Mouse (Mus musculus) limb, embryonic 15.5 days (tissue): ENCODE measurements around the gene Ddx19b. TPM values are rescaled to one million over a fixed set of nuclear protein-coding genes. Genes with fewer than 3 reads are reported as not detected.
A peak's percentile ranks its signal among the peaks of the same experiment; 100 is the strongest.
"Not testable (repeated sequence)": the region's sequence is repeated elsewhere in the genome, so short reads cannot be mapped to it uniquely, and the experiment has no call there.

Experiments used
- ATAC-seq: fragments of 200-750 bp; cut with Nextera tagmentation; 2 replicates; pipeline ENCODE4 v1.8.0; 2017; ENCODE audit warnings: low read depth, moderate TSS enrichment; ENCODE audit not compliant: insufficient number of reproducible peaks, low FRiP score, low TSS enrichment
- H3K27ac ChIP-seq: fragments of 300-500 bp; sonication (generic); 2 replicates; pipeline ENCODE4 v1.5.1; 2015; ENCODE audit warnings: moderate library complexity, mild to moderate bottlenecking, inconsistent platforms
- H3K27me3 ChIP-seq: fragments of 300-500 bp; sonication (generic); 2 replicates; pipeline ENCODE4 v1.6.1; 2015; ENCODE audit warnings: inconsistent platforms
- H3K36me3 ChIP-seq: fragments of 300-500 bp; sonication (generic); 2 replicates; pipeline ENCODE4 v1.6.1; 2015; ENCODE audit warnings: inconsistent platforms
- H3K4me1 ChIP-seq: fragments of 300-500 bp; sonication (generic); 2 replicates; pipeline ENCODE4 v1.6.1; 2015; ENCODE audit warnings: inconsistent platforms
- H3K4me2 ChIP-seq: fragments of 300-500 bp; sonication (generic); 2 replicates; pipeline ENCODE4 v1.6.1; 2015; ENCODE audit warnings: mild to moderate bottlenecking, inconsistent platforms
- H3K4me3 ChIP-seq: fragments of 300-500 bp; sonication (generic); 2 replicates; pipeline ENCODE4 v1.5.1; 2015; ENCODE audit warnings: mild to moderate bottlenecking, inconsistent platforms
- H3K9ac ChIP-seq: fragments of 300-500 bp; sonication (generic); 2 replicates; pipeline ENCODE4 v1.6.1; 2015; ENCODE audit warnings: inconsistent platforms
- H3K9me3 ChIP-seq: fragments of 300-500 bp; sonication (generic); 2 replicates; pipeline ENCODE4 v1.6.1; 2016; ENCODE audit warnings: inconsistent platforms
- WGBS: fragments of 180-500 bp; shearing (Covaris S2); methylation state at CpG from one replicate; pipeline ENCODE4 v1.1.7; 2015; 5-methylcytosine and 5-hydroxymethylcytosine counted together
- polyA plus RNA-seq: library from polyadenylated mRNA; unstranded; fragments of >200 nt; fragmentation: Nextera tagmentation; extraction: Ambion mirVana; gene quantifications from 2 replicates; pipeline ENCODE4 v1.2.1, GENCODE M21; 2015

The Ddx19b gene
- polyA plus RNA-seq = 4.9 and 5.0 TPM in 2 replicates

DNA sequence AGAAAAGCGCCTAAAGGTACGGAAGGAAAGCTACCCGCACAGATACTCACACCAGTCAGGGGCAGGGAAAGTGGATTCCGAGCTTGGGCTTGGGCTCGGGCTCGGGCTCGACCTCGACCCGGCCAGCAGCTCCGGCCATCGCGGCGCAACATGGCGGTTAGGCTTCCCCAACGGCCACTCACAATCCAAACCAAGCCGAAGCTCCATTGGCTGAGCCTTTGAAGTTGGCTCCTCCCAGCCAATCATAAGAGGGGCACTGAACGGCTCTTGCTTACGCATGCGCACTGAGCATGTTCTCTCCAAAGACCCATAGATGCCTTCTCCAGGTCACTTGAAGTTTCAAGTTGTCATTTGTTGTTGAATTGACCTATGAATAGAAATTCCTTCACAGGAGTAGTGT, at the start of gene Ddx19b:
TSS of gene Ddx19b (minus strand) at position 180 of the 400 bp plus-strand sequence.
- Histone ChIP-seq H3K4me3 (no peak within 1 kb of the TSS), H3K36me3 (peaks cover 3% of the 10 kb centered on the region; the same call in 1 of the 2 replicates), H3K27ac (no peak within 1 kb of the TSS), H3K9me3 (no peaks in the 10 kb centered on the region), H3K9ac (no peak within 1 kb of the TSS), H3K4me2 (no peak within 1 kb of the TSS), H3K4me1 (peaks cover 21% of the 10 kb centered on the region), H3K27me3 (peaks cover 4% of the 10 kb centered on the region)
- 96% methylated on average over 19 of the region's 19 CpGs for WGBS
- no peak for ATAC-seq

DNA sequence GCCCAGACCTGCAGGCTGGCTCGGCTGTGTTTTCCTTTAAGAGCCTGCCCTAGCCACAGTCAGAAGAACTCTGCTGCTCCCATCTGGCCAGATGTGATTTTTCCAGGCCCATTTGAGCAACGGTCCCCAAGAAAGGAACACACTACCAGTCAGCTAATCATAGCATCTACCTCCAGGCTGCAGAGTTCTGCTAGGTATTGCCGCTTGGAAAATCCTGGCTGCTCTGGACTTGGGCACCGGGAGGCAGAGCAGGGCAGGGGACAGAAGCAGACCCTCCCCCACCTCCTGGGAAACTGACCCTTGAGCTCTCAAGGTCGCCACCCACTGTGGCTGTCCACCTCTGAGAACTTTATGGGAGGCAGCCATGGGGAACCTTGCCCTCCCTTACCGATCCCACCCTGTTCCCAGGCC, 48.3 kb upstream of the Ddx19b start:
- WGBS = 27% methylated on average over 6 of the region's 6 CpGs
- Histone ChIP-seq H3K36me3 (no peaks in the 10 kb centered on the region), H3K27ac (no peak overlapping the region), H3K4me3 (no peak overlapping the region), H3K9ac (no peak overlapping the region), H3K27me3 (no peaks in the 10 kb centered on the region), H3K9me3 (no peaks in the 10 kb centered on the region), H3K4me1 (no peaks in the 10 kb centered on the region; the same call in 1 of the 2 replicates), H3K4me2 (no peak overlapping the region)
- ATAC-seq = no peak

DNA sequence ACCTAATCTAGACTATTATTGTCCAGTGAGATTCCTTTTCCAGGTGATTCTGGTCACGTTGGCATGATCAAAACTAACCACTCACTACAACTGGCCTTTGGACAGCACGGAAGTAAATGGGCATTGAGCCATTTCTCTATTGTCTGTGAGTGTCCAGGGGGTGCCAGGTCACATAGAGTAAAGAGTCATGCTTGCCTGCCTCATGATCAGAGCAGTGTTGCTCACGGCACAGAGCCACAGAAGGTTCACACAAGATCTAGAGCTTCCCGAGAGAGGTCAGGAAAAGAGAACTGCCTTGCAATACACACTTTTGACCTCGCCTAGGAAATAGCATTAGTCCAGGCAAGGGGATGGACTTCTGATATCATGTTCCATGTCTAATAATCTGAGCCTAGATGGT, 47.9 kb upstream of the Ddx19b start:
- Histone ChIP-seq H3K36me3 (no peaks in the 10 kb centered on the region), H3K4me3 (no peak overlapping the region), H3K27me3 (no peaks in the 10 kb centered on the region), H3K4me2 (no peak overlapping the region), H3K4me1 (no peaks in the 10 kb centered on the region; the same call in 1 of the 2 replicates), H3K27ac (no peak overlapping the region), H3K9ac (no peak overlapping the region), H3K9me3 (no peaks in the 10 kb centered on the region)
- no peak for ATAC-seq
- 68% methylated on average over 5 of the region's 5 CpGs for WGBS

DNA sequence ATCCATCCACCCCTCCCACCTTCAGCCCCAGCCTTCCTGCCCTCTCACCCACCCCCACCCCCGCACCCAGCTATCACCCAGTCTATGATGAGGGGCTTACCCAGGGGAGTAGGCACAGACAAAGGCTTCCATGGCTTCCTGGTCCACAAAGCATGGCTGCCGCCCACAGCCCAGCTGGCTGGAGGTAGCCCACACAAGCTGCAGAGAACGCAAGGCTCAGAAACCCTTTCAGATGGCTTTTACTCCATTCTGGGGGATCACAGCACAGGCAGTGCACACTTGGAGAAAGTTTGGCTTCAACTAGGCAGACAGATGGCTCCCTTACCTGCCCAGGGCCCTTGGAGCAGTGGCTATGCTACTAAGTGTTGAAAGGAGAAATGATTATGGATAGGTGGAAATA, 44.4 kb upstream of the Ddx19b start:
- no peak overlapping the region for H3K4me3 ChIP-seq
- no peak overlapping the region for H3K9ac ChIP-seq
- 83% methylated on average over 3 of the region's 3 CpGs for WGBS
- no peaks in the 10 kb centered on the region for H3K9me3 ChIP-seq
- no peak overlapping the region for H3K4me2 ChIP-seq
- ATAC-seq = no peak
- H3K4me1 ChIP-seq = no peaks in the 10 kb centered on the region; the same call in 1 of the 2 replicates
- H3K27me3 ChIP-seq = no peaks in the 10 kb centered on the region
- no peak overlapping the region for H3K27ac ChIP-seq
- H3K36me3 ChIP-seq = no peaks in the 10 kb centered on the region

DNA sequence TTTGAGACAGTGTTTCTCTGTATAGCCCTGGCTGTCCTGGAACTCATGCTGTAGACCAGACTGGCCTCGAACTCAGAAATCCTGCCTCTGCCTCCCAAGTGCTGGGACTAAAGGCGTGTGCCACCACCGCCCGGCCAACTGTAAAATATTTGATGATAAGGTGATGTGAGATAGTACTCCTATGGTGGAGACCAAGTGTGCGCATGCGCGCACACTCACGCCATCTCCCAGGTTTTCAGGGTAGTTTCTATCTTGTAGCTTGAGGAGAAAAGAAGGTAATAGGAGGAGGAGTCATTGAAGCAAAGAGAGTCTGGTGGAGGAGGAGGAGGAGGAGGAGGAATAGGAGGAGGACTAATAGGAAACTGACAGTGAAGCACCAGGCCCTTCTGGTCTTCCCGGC, 37.1 kb upstream of the Ddx19b start:
- H3K27me3 ChIP-seq, H3K4me1 ChIP-seq, H3K36me3 ChIP-seq, H3K9me3 ChIP-seq, H3K4me2 ChIP-seq, H3K27ac ChIP-seq, H3K9ac ChIP-seq, H3K4me3 ChIP-seq, ATAC-seq: not testable (repeated sequence)
- 92% methylated on average over 9 of the region's 9 CpGs for WGBS

DNA sequence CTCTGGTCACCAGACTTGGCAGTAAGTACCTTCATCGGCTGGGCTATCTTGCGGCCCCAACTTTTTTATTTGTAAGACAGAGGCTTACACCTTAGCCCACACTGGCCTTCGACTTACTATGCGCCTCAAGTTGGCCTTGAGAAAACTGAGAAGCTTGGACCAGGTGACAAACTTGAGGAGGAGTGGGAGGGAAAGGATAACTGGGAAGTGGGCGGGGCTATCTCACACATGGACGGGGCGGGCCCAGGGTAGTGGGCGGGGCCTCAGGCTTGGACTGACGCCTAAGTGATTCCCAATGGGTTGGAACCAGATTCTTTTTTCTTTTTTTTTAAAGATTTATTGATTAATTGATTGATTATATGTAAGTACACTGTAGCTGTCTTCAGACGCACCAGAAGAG, 35.9 kb upstream of the Ddx19b start:
- no peak overlapping the region for H3K27ac ChIP-seq
- no peak for ATAC-seq
- H3K4me3 ChIP-seq = no peak overlapping the region
- no peaks in the 10 kb centered on the region for H3K4me1 ChIP-seq
- H3K27me3 ChIP-seq = no peaks in the 10 kb centered on the region
- no peak overlapping the region for H3K4me2 ChIP-seq
- WGBS = 29% methylated on average over 10 of the region's 10 CpGs
- no peaks in the 10 kb centered on the region for H3K9me3 ChIP-seq
- no peak overlapping the region for H3K9ac ChIP-seq
- no peaks in the 10 kb centered on the region for H3K36me3 ChIP-seq

DNA sequence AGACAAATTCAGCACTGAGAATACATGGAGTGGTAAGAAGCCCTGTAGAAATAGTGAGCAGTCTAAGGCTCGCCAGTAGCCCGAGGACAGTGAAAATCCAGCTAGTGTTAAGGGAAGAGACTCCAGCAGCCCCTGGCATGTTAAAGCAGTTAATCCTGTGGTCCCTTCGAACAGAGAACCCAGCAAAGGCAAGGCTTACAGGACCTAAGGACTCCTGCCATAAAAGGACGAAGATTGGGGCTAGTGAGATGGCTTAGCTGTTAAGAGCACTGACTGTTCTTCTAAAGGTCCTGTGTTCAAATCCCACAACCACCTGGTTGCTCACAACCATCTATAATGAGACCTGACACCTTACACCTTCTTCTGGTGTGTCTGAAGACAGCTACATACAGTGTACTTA, 34.8 kb upstream of the Ddx19b start:
- no peaks in the 10 kb centered on the region for H3K27me3 ChIP-seq
- H3K36me3 ChIP-seq = no peaks in the 10 kb centered on the region
- no peaks in the 10 kb centered on the region for H3K9me3 ChIP-seq
- H3K27ac ChIP-seq = no peak overlapping the region
- H3K4me1 ChIP-seq = peaks cover 9% of the 10 kb centered on the region
- no peak overlapping the region for H3K4me2 ChIP-seq
- H3K4me3 ChIP-seq = no peak overlapping the region
- ATAC-seq = no peak
- no peak overlapping the region for H3K9ac ChIP-seq
- 59% methylated on average over 4 of the region's 4 CpGs for WGBS

DNA sequence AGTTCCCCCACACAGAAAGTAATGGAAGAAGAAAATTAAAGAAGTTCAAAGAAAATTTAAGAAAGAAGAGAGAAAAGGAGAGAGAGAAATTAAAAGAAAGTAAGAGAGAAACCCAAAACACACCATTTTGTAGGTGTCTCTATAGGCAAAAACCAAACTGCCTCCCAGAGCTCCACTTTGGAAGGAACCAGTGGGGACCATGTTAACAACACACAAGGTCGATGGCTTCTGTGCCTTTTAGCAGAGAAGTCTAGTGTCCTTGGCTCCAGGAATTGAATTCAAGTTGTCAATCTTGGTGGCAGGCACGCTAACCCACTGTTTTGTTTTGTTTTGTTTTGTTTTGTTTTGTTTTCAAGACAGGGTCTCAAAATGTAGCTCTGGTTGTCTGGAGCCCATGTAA, 31.3 kb upstream of the Ddx19b start:
- 60% methylated on average over 2 of the region's 2 CpGs for WGBS
- Histone ChIP-seq H3K9me3 (no peaks in the 10 kb centered on the region), H3K9ac (no peak overlapping the region), H3K4me2 (peak overlapping the region; percentile 70), H3K36me3 (peaks cover 9% of the 10 kb centered on the region; the same call in 1 of the 2 replicates), H3K27me3 (no peaks in the 10 kb centered on the region), H3K27ac (peak overlapping the region; percentile 9; the same call in 1 of the 2 replicates), H3K4me3 (peak overlapping the region; percentile 66), H3K4me1 (peaks cover 17% of the 10 kb centered on the region)
- no peak for ATAC-seq

DNA sequence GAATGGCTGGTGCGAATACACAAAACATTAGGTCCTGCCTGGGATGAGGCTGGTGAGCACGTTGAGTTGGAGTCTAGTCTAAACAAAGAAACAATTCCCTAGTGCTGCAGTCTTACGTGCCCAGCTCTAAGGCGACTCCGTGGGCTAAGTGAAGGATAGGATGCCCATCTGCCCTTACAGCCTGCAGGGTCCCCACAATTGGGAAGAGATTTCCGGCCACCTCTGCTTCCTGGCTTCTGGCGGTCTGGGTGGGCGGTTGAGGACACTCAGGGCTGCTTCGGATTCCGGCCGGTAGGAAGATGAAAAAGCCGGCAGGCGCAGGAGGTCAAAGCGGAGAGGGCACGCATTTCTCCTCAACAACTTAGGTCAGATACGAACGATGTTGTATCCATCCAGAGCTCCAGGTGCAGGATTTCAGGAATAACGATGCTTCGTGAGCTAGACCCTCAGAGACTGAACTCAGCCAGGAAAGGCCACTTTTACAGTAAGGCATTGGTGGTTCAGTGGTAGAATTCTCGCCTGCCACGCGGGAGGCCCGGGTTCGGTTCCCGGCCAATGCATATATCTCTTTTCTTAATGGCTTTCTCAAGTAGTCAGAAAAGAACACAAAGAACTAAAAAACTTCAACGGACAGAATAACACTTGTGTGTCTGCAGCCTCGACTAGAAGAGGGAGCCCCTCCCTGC, 30.7 kb upstream of the Ddx19b start:
- Histone ChIP-seq H3K36me3 (peaks cover 9% of the 10 kb centered on the region; the same call in 1 of the 2 replicates), H3K4me2 (peak overlapping the region; percentile 70), H3K4me1 (peaks cover 24% of the 10 kb centered on the region), H3K9ac (peak overlapping the region; percentile 52), H3K9me3 (no peaks in the 10 kb centered on the region), H3K27ac (peak overlapping the region; percentile 33; the same call in 1 of the 2 replicates), H3K4me3 (peak overlapping the region; percentile 66), H3K27me3 (no peaks in the 10 kb centered on the region)
- peak; percentile 79 for ATAC-seq
- under 1% methylated on average over 27 of the region's 27 CpGs for WGBS

DNA sequence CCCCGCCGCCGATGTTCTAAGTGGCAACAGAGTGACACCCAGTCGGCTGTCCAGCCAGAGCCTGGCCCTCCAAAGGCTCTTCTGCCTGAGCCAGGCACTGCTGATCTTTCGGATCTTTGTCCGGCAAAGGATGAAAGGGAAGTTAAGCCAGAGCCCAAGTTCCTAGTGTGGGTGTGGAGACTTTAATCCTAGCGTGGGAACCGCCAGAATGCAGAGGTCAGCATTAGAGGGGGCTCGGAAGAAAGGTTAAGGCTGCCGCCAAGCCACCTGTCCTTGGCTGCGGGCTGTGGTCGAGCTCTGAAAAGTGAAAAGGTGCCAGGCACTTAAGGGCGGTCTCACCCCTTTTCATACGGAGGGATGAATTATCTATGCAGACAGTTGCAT, 30.1 kb upstream of the Ddx19b start:
- WGBS = under 1% methylated on average over 14 of the region's 14 CpGs
- peaks cover 9% of the 10 kb centered on the region; the same call in 1 of the 2 replicates for H3K36me3 ChIP-seq
- peak overlapping the region; percentile 52 for H3K9ac ChIP-seq
- ATAC-seq = no peak
- H3K4me2 ChIP-seq = peak overlapping the region; percentile 70
- H3K27ac ChIP-seq = no peak overlapping the region
- H3K9me3 ChIP-seq = no peaks in the 10 kb centered on the region
- no peaks in the 10 kb centered on the region for H3K27me3 ChIP-seq
- H3K4me1 ChIP-seq = peaks cover 29% of the 10 kb centered on the region
- H3K4me3 ChIP-seq = peak overlapping the region; percentile 66

DNA sequence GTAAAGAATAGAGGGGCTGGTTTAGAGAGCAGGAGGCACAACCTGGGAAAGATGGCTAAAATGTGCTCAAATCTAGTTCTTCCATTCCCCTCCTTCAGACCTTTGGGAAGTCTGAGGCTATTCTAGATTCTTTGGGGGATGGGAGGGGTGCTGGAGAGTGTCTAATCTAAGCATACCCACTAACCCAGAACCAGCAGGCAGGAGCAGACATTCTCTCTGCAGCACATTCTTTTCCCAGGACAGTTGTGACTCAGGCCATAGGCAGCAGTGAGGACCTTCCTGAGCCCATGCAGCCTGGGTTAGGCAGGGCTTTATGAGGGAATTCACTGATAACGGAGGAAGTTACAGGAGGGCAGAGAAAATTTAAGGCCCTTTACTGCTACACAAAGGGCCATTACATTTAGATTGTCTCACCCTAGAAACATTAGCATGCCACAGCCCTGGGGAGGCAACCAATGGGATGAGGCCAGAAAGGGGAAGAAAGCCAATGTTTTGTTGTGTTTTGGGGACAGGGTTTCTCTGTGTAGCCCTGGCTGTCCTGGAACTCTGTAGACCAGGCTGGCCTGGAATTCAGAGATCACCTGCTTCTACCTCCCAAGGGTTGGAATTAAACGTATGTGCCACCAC, 27.5 kb upstream of the Ddx19b start:
- Histone ChIP-seq H3K9me3 (no peaks in the 10 kb centered on the region), H3K4me3 (no peak overlapping the region), H3K27me3 (no peaks in the 10 kb centered on the region), H3K4me2 (no peak overlapping the region), H3K27ac (no peak overlapping the region), H3K4me1 (peaks cover 29% of the 10 kb centered on the region), H3K9ac (no peak overlapping the region), H3K36me3 (peaks cover 28% of the 10 kb centered on the region)
- 45% methylated on average over 2 of the region's 2 CpGs for WGBS
- ATAC-seq = no peak

DNA sequence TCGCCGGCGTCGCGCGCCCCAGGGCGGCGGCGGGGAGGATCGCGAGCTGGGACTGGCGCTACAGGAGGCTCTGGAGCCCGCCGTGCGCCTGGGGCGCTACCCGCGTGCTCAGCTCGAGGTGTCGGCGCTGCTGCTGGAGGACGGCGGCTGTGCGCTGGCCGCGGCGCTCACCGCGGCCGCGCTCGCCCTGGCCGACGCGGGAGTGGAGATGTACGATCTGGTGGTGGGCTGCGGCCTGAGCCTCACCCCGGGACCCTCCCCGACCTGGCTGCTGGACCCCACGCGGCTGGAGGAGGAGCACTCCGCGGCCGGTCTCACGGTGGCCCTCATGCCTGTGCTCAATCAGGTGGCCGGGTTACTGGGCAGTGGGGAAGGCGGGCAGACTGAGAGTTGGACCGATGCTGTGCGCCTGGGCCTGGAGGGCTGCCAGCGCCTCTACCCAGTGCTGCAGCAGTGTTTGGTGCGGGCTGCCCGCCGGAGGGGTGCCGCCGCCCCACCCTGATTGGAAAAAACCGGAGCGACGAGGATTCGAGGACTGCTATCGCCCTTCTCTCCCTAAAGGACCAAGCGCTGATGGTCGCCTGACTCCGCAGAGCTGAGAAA, 25.2 kb upstream of the Ddx19b start:
- peak overlapping the region; percentile 96 for H3K4me3 ChIP-seq
- H3K4me1 ChIP-seq = peaks cover 25% of the 10 kb centered on the region
- WGBS = under 1% methylated on average over 52 of the region's 63 CpGs
- H3K36me3 ChIP-seq = peaks cover 51% of the 10 kb centered on the region
- H3K9me3 ChIP-seq = no peaks in the 10 kb centered on the region
- no peaks in the 10 kb centered on the region for H3K27me3 ChIP-seq
- peak overlapping the region; percentile 86 for H3K27ac ChIP-seq
- H3K4me2 ChIP-seq = peak overlapping the region; percentile 89
- peak; percentile 36; the same call in 1 of the 2 replicates for ATAC-seq
- H3K9ac ChIP-seq = peak overlapping the region; percentile 82
